Mouse (Mus musculus) E14TG2a.4 (cell line): ENCODE measurements around the gene Ano1.

Experiments used
- H3K27me3 ChIP-seq: 2 replicates; pipeline ENCODE4 v1.6.1; 2014; ENCODE audit warnings: low read length, control low read depth; ENCODE audit not compliant: insufficient read depth
- H3K36me3 ChIP-seq: 2 replicates; pipeline ENCODE4 v1.6.1; 2014; ENCODE audit warnings: low read length, control low read depth; ENCODE audit not compliant: insufficient read depth
- H3K4me1 ChIP-seq: replicated peaks from 2 replicates; pipeline ENCODE4 v1.6.1; 2014; ENCODE audit warnings: low read depth, low read length, control low read depth
- H3K4me3 ChIP-seq: replicated peaks from 2 replicates; pipeline ENCODE4 v1.5.1; 2014; ENCODE audit warnings: mild to moderate bottlenecking, low read length
- H3K9me3 ChIP-seq: 2 replicates; pipeline ENCODE4 v1.6.1; 2014; ENCODE audit warnings: low read length, control low read depth
- CTCF ChIP-seq: conservative IDR thresholded peaks from 2 replicates; pipeline ENCODE4 v1.5.1; 2014; ENCODE audit warnings: low read length
- NANOG ChIP-seq: IDR thresholded peaks from 2 replicates; pipeline ENCODE4 v1.6.1; 2014; ENCODE audit warnings: borderline replicate concordance, low read length, mixed read lengths
- POU5F1 ChIP-seq: IDR thresholded peaks from 2 replicates; pipeline ENCODE4 v1.6.1; 2014; ENCODE audit warnings: low read length, borderline replicate concordance

Ano1 gene

DNA sequence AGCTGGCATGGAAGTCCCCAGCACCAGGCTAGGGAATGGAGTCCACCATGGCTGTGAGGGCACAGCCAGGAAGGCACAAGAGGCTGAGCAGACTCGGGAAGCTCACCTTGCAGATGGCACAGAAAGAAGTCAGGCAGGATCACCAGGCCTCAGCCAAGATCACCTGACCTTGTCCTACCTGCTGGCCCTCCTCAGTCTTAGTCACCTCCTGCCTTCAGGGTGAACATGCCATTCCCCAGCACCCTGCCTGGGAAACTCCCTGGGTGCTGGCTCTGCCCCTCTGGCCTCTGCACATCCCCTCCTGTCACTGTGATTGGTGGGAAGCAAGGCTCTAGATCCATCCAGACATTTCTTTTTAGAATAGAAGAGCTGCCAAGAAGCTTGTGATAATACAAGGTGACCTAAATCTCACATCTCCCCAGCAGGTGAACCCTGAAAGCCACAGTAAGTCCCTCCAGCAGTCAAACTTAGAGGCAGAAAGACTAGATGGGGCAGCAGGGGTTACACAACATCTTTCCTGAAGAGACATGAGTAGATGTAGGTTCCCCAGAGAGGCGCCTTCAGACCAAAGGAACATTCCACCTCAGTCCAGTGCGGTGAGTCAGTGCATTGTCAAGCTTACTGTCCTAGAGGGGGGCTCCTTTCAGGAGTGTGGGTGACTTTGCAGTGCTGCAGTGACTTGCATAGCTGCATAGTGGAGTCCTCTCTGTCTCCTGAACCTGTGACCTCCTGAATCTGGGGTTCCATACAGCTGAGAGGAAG lies 184.7 kb downstream of the Ano1 start:
- H3K9me3 ChIP-seq: no peaks in the 10 kb centered on the region
- TF ChIP-seq NANOG: no peak
- TF ChIP-seq POU5F1: no peak
- TF ChIP-seq CTCF: no peak
- no peaks in the 10 kb centered on the region for H3K36me3 ChIP-seq
- H3K4me3 ChIP-seq: no peak overlapping the region
- peaks cover 89% of the 10 kb centered on the region for H3K27me3 ChIP-seq
- peaks cover 21% of the 10 kb centered on the region for H3K4me1 ChIP-seq

DNA sequence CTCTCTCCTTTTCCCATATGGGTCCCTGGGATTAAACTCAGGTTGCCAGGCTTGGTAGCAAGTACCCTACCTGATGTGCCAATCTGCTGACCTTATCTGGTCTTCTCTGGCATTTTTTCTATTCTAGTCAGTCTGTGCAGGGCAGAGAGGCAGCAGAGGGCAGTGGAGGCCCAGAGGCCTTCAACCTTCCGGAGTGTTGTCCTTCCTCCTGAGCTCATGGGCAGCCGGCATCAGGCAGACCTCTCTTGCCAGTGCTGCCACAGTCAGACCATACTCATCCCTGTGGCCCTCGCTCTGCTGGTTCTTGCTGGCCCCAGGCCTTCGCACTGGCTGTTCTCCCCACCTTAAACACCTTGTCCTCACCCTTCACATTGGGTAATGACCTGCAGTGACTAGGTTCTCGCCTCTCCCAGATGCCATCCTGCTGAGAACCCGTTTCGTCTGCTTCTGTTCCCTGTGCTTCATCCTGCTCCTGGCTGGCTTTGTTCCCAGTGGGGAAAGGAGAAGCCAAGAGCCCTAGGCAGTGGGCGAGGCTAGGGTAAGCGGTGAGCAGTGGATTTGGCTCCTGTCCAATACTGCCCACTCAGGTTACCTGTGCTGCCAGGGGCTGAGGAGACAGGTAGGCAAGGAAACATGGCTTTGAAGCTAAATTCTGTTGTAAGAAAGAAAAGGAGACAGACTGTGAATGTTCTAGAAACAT lies 188.2 kb downstream of the Ano1 start:
- Histone ChIP-seq H3K4me1 (peaks cover 22% of the 10 kb centered on the region), H3K9me3 (no peaks in the 10 kb centered on the region), H3K27me3 (peaks cover 89% of the 10 kb centered on the region), H3K36me3 (no peaks in the 10 kb centered on the region), H3K4me3 (no peak overlapping the region)
- TF ChIP-seq NANOG (no peak), CTCF (no peak), POU5F1 (no peak)

- Histone ChIP-seq H3K4me3 (no peak overlapping the region), H3K9me3 (no peaks in the 10 kb centered on the region), H3K4me1 (peaks cover 15% of the 10 kb centered on the region), H3K27me3 (peaks cover 92% of the 10 kb centered on the region), H3K36me3 (no peaks in the 10 kb centered on the region)
- no peak for TF ChIP-seq CTCF
- peak; percentile 66; the same call in 1 of the 2 replicates for TF ChIP-seq NANOG
- TF ChIP-seq POU5F1: no peak
Observed at GRCm38 (mm10) chr7:144562016-144562415, 189.8 kb downstream of the Ano1 start.

DNA sequence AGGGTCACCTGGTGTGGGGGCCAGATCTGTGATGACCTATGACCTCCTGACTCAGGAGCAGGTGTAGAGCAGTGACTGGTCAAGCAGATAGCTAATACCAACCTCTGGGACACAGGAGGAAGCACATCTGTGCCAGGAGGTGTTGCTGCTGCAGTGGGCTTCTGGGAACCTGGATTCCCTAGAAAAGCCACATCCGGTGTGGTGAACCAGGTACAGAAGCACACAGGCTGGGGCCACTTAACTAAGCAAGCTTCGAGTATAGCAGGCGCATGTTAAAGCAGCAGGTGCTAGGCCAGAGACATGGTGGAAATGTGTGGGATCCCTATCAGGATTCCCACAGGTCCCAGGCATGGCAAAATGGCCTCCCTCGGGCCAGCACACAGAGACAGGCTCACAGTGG lies 191.2 kb downstream of the Ano1 start:
- H3K36me3 ChIP-seq: no peaks in the 10 kb centered on the region
- TF ChIP-seq POU5F1 (no peak), NANOG (no peak), CTCF (no peak)
- H3K9me3 ChIP-seq: no peaks in the 10 kb centered on the region
- H3K4me1 ChIP-seq: peaks cover 15% of the 10 kb centered on the region
- H3K27me3 ChIP-seq: peaks cover 93% of the 10 kb centered on the region
- no peak overlapping the region for H3K4me3 ChIP-seq

DNA sequence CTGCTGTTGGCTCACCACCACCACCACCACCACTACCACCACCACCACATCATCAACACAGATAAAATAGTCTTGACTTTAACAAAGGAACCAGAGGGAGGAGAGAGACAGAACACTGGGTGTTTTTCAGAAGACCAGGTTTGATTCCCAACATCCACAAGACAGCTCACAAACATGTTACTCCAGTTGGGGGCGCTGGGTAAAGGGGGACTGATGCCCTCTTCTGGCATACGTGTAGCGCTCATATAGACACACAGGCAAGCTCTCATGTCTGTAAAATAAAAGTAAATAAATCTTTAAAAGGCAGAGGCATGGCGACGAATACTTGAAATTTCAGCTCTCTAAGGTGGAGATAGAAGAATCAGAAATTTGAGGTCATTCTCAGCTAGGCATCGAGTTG lies 193.2 kb downstream of the Ano1 start:
- Histone ChIP-seq H3K4me3 (no peak overlapping the region), H3K36me3 (no peaks in the 10 kb centered on the region), H3K27me3 (peaks cover 79% of the 10 kb centered on the region), H3K4me1 (peaks cover 19% of the 10 kb centered on the region), H3K9me3 (no peaks in the 10 kb centered on the region)
- TF ChIP-seq NANOG: no peak
- TF ChIP-seq CTCF: no peak
- no peak for TF ChIP-seq POU5F1

GRCm38 (mm10) chr7:144554123-144554472 lies 197.7 kb downstream of the Ano1 start:
- Histone ChIP-seq H3K36me3 (peaks cover 27% of the 10 kb centered on the region), H3K27me3 (peaks cover 42% of the 10 kb centered on the region), H3K4me1 (peaks cover 17% of the 10 kb centered on the region), H3K9me3 (no peaks in the 10 kb centered on the region), H3K4me3 (peak overlapping the region; percentile 90)
- no peak for TF ChIP-seq CTCF
- TF ChIP-seq POU5F1: no peak
- TF ChIP-seq NANOG: no peak

GRCm38 (mm10) chr7:144553237-144554122 lies 198.3 kb downstream of the Ano1 start, which contains the start of gene Ppfia1:
Ppfia1 (minus strand) TSS chr7:144553729.
- H3K4me3 ChIP-seq: peak within 1 kb of the TSS; percentile 90
- TF ChIP-seq NANOG: no peak
- no peak for TF ChIP-seq CTCF
- TF ChIP-seq POU5F1: no peak
- peaks cover 35% of the 10 kb centered on the region for H3K27me3 ChIP-seq
- H3K9me3 ChIP-seq: no peaks in the 10 kb centered on the region
- H3K4me1 ChIP-seq: peaks cover 17% of the 10 kb centered on the region
- peaks cover 33% of the 10 kb centered on the region for H3K36me3 ChIP-seq

DNA sequence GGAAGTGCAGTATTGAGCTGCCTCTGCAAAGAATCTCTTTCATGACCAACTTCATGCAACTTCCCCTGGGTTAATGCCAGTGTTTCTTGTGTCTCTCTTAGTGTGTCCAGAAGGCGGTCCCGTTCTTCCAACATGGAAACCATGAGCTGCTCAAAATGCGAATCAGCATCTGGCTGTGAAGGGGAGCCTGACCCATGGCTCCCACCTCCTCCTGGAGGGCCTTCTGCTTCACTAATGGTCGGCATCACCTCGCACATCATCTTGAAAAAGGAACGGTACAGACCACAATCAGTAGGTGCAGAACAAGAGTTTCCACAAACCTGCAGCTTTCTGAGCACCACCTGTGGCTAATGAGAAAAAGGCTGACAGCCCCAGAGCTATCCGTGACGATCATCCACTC lies 199.5 kb downstream of the Ano1 start:
- H3K27me3 ChIP-seq: peaks cover 23% of the 10 kb centered on the region
- H3K4me3 ChIP-seq: peak overlapping the region; percentile 90
- TF ChIP-seq POU5F1 (no peak), CTCF (no peak), NANOG (no peak)

More for the DNA sequence above, 199.5 kb downstream of the Ano1 start:
- Histone ChIP-seq H3K9me3 (no peaks in the 10 kb centered on the region), H3K36me3 (peaks cover 42% of the 10 kb centered on the region), H3K4me1 (peaks cover 17% of the 10 kb centered on the region)
